Mouse (Mus musculus): ENCODE data around the gene Olfr301. TPM values are rescaled to one million over a fixed set of nuclear protein-coding genes. Genes with fewer than 3 reads are reported as not detected.

The Olfr301 gene
- polyA plus RNA-seq (2016; fragmentation: Nextera tagmentation; extraction: Ambion mirVana) = not detected in 2 replicates

DNA sequence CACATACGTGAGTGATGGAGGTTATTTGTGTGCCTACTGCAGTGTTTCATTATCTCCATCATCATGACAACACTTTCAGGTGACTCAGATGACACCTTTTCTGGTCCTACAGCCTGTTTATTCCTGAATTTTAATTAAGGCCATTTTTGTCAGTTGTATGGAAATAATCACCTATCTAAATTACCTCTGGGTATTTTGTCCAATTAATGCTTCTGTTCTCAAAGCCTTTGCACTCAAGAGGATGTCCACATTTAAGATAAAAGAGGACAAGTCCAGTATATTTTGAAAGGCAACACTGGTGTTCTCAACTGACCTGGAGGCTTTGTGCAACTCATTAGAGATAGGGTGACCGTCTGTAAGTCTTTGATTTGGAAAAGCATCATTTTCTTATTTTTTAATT is at the start of gene Olfr301:
Gene Olfr301, plus strand, starts transcription at position 301 of the 400 bp plus-strand sequence.
- H3K9me3 ChIP-seq = no peaks in the 10 kb centered on the region
- H3K36me3 ChIP-seq (replicated peaks) = no peaks in the 10 kb centered on the region
- no peak for DNase-seq (ENCODE audit: low spot score)
- no peak within 1 kb of the TSS for H3K4me3 ChIP-seq
- WGBS = 84% methylated on average over 2 of the region's 2 CpGs
- H3K4me1 ChIP-seq = no peaks in the 10 kb centered on the region
- no peaks in the 10 kb centered on the region for H3K27me3 ChIP-seq (replicated peaks; ENCODE audit: low read depth, poor library complexity, severe bottlenecking)
- H3K27ac ChIP-seq (replicated peaks) = no peak within 1 kb of the TSS

DNA sequence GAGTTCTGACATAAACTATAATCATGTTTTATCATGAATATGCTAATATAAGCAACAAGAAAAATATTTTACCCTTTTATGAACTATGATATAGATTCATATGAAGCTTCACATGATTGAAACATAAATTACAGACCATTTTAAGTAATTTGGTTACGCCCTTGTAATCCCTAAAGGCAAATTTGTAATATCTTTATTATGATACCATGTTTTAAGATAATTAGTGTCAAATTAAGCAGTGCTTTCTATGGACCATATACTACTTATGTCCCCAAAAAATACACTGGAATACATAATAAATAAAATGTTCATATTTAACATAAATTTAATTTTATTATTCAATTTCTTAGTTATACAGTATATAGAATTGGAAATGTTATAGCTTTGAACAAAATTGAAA is 36.8 kb upstream of the Olfr301 start, which contains the start of gene Olfr305:
Gene Olfr305, minus strand, starts transcription at position 101 of the 400 bp plus-strand sequence.
- H3K4me1 ChIP-seq = no peaks in the 10 kb centered on the region
- no peak within 1 kb of the TSS for H3K27ac ChIP-seq (replicated peaks)
- WGBS = 88% methylated on average over 1 of the region's 1 CpGs
- no peaks in the 10 kb centered on the region for H3K36me3 ChIP-seq (replicated peaks)
- H3K4me3 ChIP-seq = no peak within 1 kb of the TSS
- DNase-seq (ENCODE audit: low spot score) = no peak
- H3K9me3 ChIP-seq = no peaks in the 10 kb centered on the region
- H3K27me3 ChIP-seq (replicated peaks; ENCODE audit: low read depth, poor library complexity, severe bottlenecking) = no peaks in the 10 kb centered on the region

DNA sequence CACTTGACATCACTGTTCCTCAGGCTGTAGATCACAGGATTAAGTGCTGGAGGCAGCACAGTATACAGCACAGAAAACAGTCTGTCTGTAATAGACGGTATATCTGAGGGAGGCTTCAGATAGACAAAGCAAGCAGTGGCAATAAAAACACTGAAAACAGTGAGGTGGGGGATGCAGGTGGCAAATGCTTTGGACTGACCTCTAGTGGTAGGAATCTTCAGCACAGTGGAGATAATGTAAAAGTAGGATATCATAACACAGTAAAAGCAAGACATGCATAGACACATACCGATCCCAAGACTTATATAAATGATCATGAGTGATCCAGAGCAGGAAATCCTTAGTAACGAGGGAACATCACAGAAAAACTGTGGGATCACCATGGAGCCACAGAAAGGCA is 17.9 kb upstream of the Olfr301 start:
- no peaks in the 10 kb centered on the region for H3K4me1 ChIP-seq
- no peaks in the 10 kb centered on the region for H3K9me3 ChIP-seq
- H3K36me3 ChIP-seq (replicated peaks) = no peaks in the 10 kb centered on the region
- no peaks in the 10 kb centered on the region for H3K27me3 ChIP-seq (replicated peaks; ENCODE audit: low read depth, poor library complexity, severe bottlenecking)
- no peak for DNase-seq (ENCODE audit: low spot score)
- H3K4me3 ChIP-seq = no peak overlapping the region
- no peak overlapping the region for H3K27ac ChIP-seq (replicated peaks)
- WGBS = 78% methylated on average over 3 of the region's 3 CpGs

DNA sequence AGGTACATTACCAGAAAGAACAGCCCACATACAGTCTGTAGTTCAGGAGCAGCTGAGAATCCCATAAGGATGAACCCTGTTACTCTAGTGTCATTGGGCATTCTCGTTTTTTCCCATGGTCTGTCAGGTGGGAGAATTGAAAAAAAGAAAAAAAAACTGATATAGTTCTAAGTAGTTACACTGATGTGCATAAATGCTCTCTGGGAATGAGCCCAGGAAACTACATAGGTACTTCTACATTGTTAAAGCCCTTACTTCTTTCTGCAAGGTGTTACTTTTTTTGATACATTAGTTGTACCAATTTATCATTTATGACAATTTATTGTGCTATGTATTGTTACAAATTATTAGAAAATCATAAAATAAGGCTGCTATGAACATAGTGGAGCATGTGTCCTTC is 17.1 kb upstream of the Olfr301 start, which contains the start of gene Olfr304:
Gene Olfr304, minus strand, starts transcription at position 101 of the 400 bp plus-strand sequence.
- Histone ChIP-seq H3K4me3 (no peak within 1 kb of the TSS), H3K36me3 (replicated peaks) (no peaks in the 10 kb centered on the region), H3K27me3 (replicated peaks; ENCODE audit: low read depth, poor library complexity, severe bottlenecking) (no peaks in the 10 kb centered on the region), H3K27ac (replicated peaks) (no peak within 1 kb of the TSS), H3K4me1 (no peaks in the 10 kb centered on the region), H3K9me3 (no peaks in the 10 kb centered on the region)
- DNase-seq (ENCODE audit: low spot score) = no peak
- 64% methylated on average over 1 of the region's 1 CpGs for WGBS

DNA sequence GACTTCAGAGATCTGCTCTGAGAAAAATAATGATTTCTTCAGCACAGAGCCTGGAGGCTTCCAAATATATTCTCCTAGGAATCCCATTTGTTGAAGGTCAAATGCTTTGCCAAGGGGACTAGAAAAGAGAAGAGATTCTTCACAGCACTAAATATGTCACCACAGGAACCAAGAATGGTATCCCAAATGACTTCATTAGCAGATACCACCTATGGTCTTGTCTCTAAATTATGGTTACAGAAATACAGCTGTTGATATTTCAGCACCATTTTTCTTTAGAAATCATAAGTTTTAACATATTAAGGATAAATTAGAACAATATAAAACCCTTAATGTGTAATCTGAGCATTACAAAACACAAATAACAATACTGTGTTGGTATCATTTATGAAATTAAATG is 6.0 kb upstream of the Olfr301 start, which contains the start of gene Olfr303:
Gene Olfr303, minus strand, starts transcription at position 101 of the 400 bp plus-strand sequence.
- H3K4me1 ChIP-seq = no peaks in the 10 kb centered on the region
- H3K36me3 ChIP-seq (replicated peaks) = no peaks in the 10 kb centered on the region
- no peaks in the 10 kb centered on the region for H3K27me3 ChIP-seq (replicated peaks; ENCODE audit: low read depth, poor library complexity, severe bottlenecking)
- H3K27ac ChIP-seq (replicated peaks) = no peak within 1 kb of the TSS
- no peak for DNase-seq (ENCODE audit: low spot score)
- H3K4me3 ChIP-seq = no peak within 1 kb of the TSS
- no peaks in the 10 kb centered on the region for H3K9me3 ChIP-seq

DNA sequence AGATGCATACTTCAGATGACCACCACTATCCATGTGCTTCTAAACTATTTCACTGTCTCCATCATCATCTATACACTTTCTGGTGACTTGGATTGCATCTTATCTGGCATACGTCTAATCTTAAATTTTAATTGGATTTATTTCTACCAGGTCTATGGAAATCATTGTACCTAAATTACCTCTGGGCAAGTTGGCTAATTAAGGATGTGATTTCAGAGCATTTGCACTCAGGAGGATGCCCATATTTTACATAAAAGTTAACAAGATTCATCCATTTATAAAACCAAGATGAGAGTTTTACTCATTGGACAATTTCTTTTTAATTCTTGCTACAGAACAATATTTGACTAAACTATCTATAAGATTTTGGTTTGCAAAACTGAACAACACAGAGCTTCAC is 56.0 kb downstream of the Olfr301 start, which contains the start of gene Olfr299:
Gene Olfr299, plus strand, starts transcription at position 301 of the 400 bp plus-strand sequence.
- Histone ChIP-seq H3K9me3 (no peaks in the 10 kb centered on the region), H3K4me3 (no peak within 1 kb of the TSS), H3K36me3 (replicated peaks) (no peaks in the 10 kb centered on the region), H3K27me3 (replicated peaks; ENCODE audit: low read depth, poor library complexity, severe bottlenecking) (no peaks in the 10 kb centered on the region), H3K27ac (replicated peaks) (no peak within 1 kb of the TSS), H3K4me1 (no peaks in the 10 kb centered on the region)
- no peak for DNase-seq (ENCODE audit: low spot score)
- 89% methylated on average over 1 of the region's 1 CpGs for WGBS

Other genes starting within 250 kb of the Olfr301 start
- not detected in 2 replicates for gene Vmn2r75, start 232.1 kb upstream of the Olfr301 start, polyA plus RNA-seq (2016; fragmentation: Nextera tagmentation; extraction: Ambion mirVana)
- gene Vmn2r76, start 157.5 kb upstream of the Olfr301 start, polyA plus RNA-seq (2016; fragmentation: Nextera tagmentation; extraction: Ambion mirVana) = not detected in 2 replicates
- not detected in 2 replicates for gene Olfr310, start 126.7 kb upstream of the Olfr301 start, polyA plus RNA-seq (2016; fragmentation: Nextera tagmentation; extraction: Ambion mirVana)
- gene Olfr309, start 90.1 kb upstream of the Olfr301 start, polyA plus RNA-seq (2016; fragmentation: Nextera tagmentation; extraction: Ambion mirVana) = not detected in 2 replicates
- not detected in 2 replicates for gene Olfr308, start 78.2 kb upstream of the Olfr301 start, polyA plus RNA-seq (2016; fragmentation: Nextera tagmentation; extraction: Ambion mirVana)
- not detected in 2 replicates for gene Olfr307, start 66.3 kb upstream of the Olfr301 start, polyA plus RNA-seq (2016; fragmentation: Nextera tagmentation; extraction: Ambion mirVana)
- gene Olfr305, start 36.9 kb upstream of the Olfr301 start, polyA plus RNA-seq (2016; fragmentation: Nextera tagmentation; extraction: Ambion mirVana) = not detected in 2 replicates
- gene Olfr304, start 17.2 kb upstream of the Olfr301 start, polyA plus RNA-seq (2016; fragmentation: Nextera tagmentation; extraction: Ambion mirVana) = not detected in 2 replicates
- not detected in 2 replicates for gene Olfr303, start 6.1 kb upstream of the Olfr301 start, polyA plus RNA-seq (2016; fragmentation: Nextera tagmentation; extraction: Ambion mirVana)
- not detected in 2 replicates for gene Olfr299, start 56.1 kb downstream of the Olfr301 start, polyA plus RNA-seq (2016; fragmentation: Nextera tagmentation; extraction: Ambion mirVana)
- gene Olfr298, start 88.6 kb downstream of the Olfr301 start, polyA plus RNA-seq (2016; fragmentation: Nextera tagmentation; extraction: Ambion mirVana) = not detected in 2 replicates
- not detected in 2 replicates for gene Olfr297, start 116.1 kb downstream of the Olfr301 start, polyA plus RNA-seq (2016; fragmentation: Nextera tagmentation; extraction: Ambion mirVana)
- gene Olfr295, start 180.0 kb downstream of the Olfr301 start, polyA plus RNA-seq (2016; fragmentation: Nextera tagmentation; extraction: Ambion mirVana) = not detected in 2 replicates
- not detected in 2 replicates for gene Olfr294, start 212.8 kb downstream of the Olfr301 start, polyA plus RNA-seq (2016; fragmentation: Nextera tagmentation; extraction: Ambion mirVana)
- not detected in 2 replicates for gene Olfr293, start 245.2 kb downstream of the Olfr301 start, polyA plus RNA-seq (2016; fragmentation: Nextera tagmentation; extraction: Ambion mirVana)

Measured in embryonic facial prominence, embryonic 10.5 days (tissue).